Mouse (Mus musculus) forebrain, embryonic 12.5 days (tissue): ENCODE measurements around the gene Esrrg. TPM values are rescaled to one million over a fixed set of nuclear protein-coding genes. Genes with fewer than 3 reads are reported as not detected.

Source experiments
- ATAC-seq: fragments of 200-750 bp; cut with Nextera tagmentation; 2 replicates; pipeline ENCODE4 v1.8.0; 2017; ENCODE audit warnings: moderate TSS enrichment; ENCODE audit not compliant: low FRiP score
- H3K27ac ChIP-seq: fragments of 300-500 bp; sonication (generic); 2 replicates; pipeline ENCODE4 v1.5.1; 2016; ENCODE audit warnings: mild to moderate bottlenecking
- H3K27me3 ChIP-seq: fragments of 300-500 bp; sonication (generic); 2 replicates; pipeline ENCODE4 v1.6.1; 2016; ENCODE audit warnings: mild to moderate bottlenecking
- H3K36me3 ChIP-seq: fragments of 300-500 bp; sonication (generic); replicated peaks from 2 replicates; pipeline ENCODE4 v1.6.1; 2016; ENCODE audit warnings: mild to moderate bottlenecking
- H3K4me1 ChIP-seq: fragments of 300-500 bp; sonication (generic); 2 replicates; pipeline ENCODE4 v1.6.1; 2016
- H3K4me2 ChIP-seq: fragments of 300-500 bp; sonication (generic); 2 replicates; pipeline ENCODE4 v1.6.1; 2016; ENCODE audit warnings: mild to moderate bottlenecking, moderate library complexity
- H3K4me3 ChIP-seq: fragments of 300-500 bp; sonication (generic); replicated peaks from 2 replicates; pipeline ENCODE4 v1.5.1; 2016; ENCODE audit warnings: mild to moderate bottlenecking
- H3K9ac ChIP-seq: fragments of 300-500 bp; sonication (generic); 2 replicates; pipeline ENCODE4 v1.6.1; 2016; ENCODE audit warnings: mild to moderate bottlenecking
- H3K9me3 ChIP-seq: fragments of 300-500 bp; sonication (generic); 2 replicates; pipeline ENCODE4 v1.6.1; 2016
- WGBS: fragments of 180-500 bp; shearing (Covaris S2); methylation state at CpG from one replicate; pipeline ENCODE4 v1.1.7; 2016; 5-methylcytosine and 5-hydroxymethylcytosine counted together
- polyA plus RNA-seq: library from polyadenylated mRNA; unstranded; fragments of >200 nt; fragmentation: Nextera tagmentation; extraction: Ambion mirVana; gene quantifications from 2 replicates; pipeline ENCODE4 v1.2.1, GENCODE M21; 2016

Esrrg gene
- polyA plus RNA-seq, 1 experiment from 2014 or later = 8.1 TPM

DNA sequence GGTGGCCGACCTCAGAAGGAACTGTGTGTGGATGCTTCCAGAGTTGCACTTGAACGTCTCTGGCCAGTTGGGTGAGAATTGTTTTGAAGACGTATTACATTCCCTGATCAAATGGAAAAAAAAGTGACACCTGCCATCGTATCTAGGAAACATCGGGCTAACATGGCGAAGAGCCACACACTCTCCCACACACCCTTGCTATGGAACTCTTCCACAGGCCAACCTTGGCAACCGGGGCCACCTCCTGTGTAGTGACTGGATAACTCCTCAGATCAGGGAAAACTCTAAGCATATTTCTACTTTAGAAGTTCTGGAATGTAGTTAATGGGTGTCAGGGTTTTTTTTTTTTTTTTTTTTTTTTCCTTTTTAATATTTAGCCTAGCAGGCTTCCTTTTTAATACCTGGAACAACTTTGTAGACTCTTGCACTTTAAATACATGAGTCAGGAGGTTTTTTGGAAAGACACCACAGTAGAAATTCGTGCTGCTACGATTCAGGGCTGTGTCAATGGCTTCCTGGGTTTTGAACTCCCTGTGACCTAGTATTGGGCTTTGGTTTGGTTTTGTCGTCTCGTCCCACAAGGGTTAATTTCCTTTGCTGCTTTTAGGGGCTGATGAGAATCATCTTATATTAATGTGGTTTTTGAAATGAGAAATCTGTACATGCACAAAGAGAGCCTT is 83.4 kb downstream of the Esrrg start:
- Histone ChIP-seq H3K4me3 (no peak overlapping the region), H3K27ac (no peak overlapping the region), H3K4me1 (no peaks in the 10 kb centered on the region), H3K27me3 (no peaks in the 10 kb centered on the region), H3K4me2 (no peak overlapping the region), H3K9me3 (no peaks in the 10 kb centered on the region), H3K36me3 (no peaks in the 10 kb centered on the region), H3K9ac (no peak overlapping the region)
- 84% methylated on average over 11 of the region's 11 CpGs for WGBS
- ATAC-seq = no peak

DNA sequence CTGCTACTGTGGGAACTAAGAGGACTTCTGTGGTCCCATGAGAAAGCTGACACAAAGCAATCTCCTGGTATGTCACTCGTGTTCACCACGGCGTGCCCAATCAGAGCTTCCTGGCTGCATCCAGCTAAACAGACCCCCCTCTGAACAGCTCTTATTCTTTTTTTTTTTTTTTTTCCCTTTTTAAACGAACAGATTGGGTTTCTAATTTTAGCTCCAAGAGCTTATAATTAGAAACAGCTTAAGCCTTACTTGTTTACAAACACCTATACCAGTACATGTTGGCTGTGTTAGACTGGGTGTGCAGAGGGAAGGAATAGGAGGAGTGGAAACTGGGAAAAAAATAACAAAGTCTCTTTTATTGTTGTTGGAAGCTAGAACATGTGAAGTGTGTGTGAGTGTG is 86.3 kb downstream of the Esrrg start:
- no peaks in the 10 kb centered on the region for H3K27me3 ChIP-seq
- no peaks in the 10 kb centered on the region for H3K4me1 ChIP-seq
- no peak for ATAC-seq
- no peaks in the 10 kb centered on the region for H3K36me3 ChIP-seq
- H3K4me2 ChIP-seq = no peak overlapping the region
- H3K9me3 ChIP-seq = no peaks in the 10 kb centered on the region
- H3K9ac ChIP-seq = no peak overlapping the region
- no peak overlapping the region for H3K27ac ChIP-seq
- WGBS = 62% methylated on average over 4 of the region's 4 CpGs
- no peak overlapping the region for H3K4me3 ChIP-seq

DNA sequence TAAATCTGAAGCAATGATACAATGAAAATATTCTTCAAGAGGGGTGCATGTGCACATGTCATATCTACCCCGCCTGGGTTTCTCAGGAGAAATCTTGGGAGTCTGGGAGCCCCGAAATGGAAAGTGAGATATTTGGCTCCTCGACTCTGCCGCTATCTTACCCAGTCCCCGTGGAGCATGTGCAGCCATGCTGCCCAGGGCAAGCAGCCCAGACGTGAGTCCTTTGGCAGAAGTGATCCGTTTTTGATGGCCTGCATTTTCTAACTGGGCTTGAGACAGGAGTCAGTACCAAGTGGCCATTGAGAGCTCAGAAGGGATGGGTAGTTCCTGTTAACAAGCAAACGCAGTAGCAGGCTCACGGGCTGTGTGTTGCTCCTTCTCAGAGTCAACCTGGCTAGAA is 89.6 kb downstream of the Esrrg start:
- Histone ChIP-seq H3K4me3 (no peak overlapping the region), H3K9ac (no peak overlapping the region), H3K27me3 (no peaks in the 10 kb centered on the region), H3K9me3 (no peaks in the 10 kb centered on the region), H3K27ac (no peak overlapping the region), H3K4me1 (no peaks in the 10 kb centered on the region), H3K36me3 (no peaks in the 10 kb centered on the region), H3K4me2 (no peak overlapping the region)
- WGBS = 92% methylated on average over 9 of the region's 9 CpGs
- ATAC-seq = no peak

DNA sequence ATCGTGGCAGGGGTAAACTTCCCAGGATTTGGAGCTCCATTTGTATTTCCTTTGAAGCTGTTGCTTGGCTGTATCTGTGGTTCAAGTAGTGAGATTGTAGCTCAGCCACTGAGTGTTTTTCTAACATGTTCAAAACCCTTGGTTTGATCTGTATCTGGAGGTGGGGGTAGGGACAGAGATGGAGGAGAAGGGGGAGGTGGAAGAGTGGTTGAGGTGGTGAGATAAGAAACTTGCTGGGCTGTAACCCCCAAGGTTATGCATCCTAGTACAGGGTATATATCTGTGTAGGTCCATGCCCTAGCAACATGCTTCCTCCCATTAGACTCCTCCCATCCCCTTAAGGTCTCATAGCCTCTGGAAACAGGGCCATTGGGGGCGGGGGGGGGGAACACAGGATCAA is 92.4 kb downstream of the Esrrg start:
- Histone ChIP-seq H3K9ac (no peak overlapping the region), H3K27ac (no peak overlapping the region), H3K4me1 (peaks cover 4% of the 10 kb centered on the region; the same call in 1 of the 2 replicates), H3K4me2 (no peak overlapping the region), H3K36me3 (no peaks in the 10 kb centered on the region), H3K9me3 (no peaks in the 10 kb centered on the region), H3K4me3 (no peak overlapping the region), H3K27me3 (no peaks in the 10 kb centered on the region)
- ATAC-seq = no peak
- WGBS = 88% methylated on average over 2 of the region's 2 CpGs

DNA sequence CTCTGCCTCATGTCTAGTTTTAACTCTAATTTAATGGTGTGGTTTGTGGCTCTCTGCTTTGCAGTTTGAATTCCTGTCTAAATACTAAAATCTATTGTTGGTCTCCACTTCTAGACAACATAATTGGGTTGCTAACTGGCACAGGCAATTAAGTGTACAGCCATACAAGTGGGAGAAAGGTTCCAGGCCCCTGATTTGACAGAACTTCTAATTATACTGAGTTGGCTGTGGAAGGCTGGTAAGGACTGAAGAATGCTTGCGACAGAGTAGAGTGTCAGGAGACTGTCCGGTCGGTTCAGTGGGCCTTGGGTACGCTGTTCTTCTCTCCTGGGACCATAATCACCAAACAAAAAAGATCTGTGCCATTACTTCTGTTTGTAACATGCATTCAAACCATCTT is 96.3 kb downstream of the Esrrg start:
- 80% methylated on average over 4 of the region's 4 CpGs for WGBS
- no peak overlapping the region for H3K9ac ChIP-seq
- H3K4me1 ChIP-seq = peaks cover 12% of the 10 kb centered on the region
- H3K4me3 ChIP-seq = no peak overlapping the region
- H3K27me3 ChIP-seq = no peaks in the 10 kb centered on the region
- H3K4me2 ChIP-seq = no peak overlapping the region
- no peak for ATAC-seq
- H3K27ac ChIP-seq = no peak overlapping the region
- no peaks in the 10 kb centered on the region for H3K36me3 ChIP-seq
- H3K9me3 ChIP-seq = no peaks in the 10 kb centered on the region

DNA sequence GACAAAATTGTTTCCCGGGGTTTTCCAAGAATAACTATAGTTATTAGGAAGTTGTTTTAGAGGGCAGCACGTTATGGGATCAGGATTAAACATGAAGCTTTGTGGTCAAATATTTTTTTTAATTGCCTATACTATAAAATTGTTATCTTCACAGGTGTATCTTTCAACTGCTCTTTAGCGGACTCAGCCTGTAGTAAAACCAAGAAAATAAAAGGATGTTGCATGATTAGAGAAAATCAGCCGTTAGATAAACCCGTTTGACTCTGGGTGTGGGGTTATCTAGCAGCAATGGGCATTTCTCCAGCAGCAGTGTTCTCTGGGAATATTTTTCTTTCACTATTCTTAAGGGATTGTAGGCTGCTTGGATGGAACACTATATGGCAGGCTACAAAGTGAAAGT is 96.8 kb downstream of the Esrrg start:
- H3K4me1 ChIP-seq = peaks cover 16% of the 10 kb centered on the region
- no peaks in the 10 kb centered on the region for H3K27me3 ChIP-seq
- H3K36me3 ChIP-seq = no peaks in the 10 kb centered on the region
- H3K4me2 ChIP-seq = no peak overlapping the region
- no peaks in the 10 kb centered on the region for H3K9me3 ChIP-seq
- 89% methylated on average over 5 of the region's 5 CpGs for WGBS
- no peak overlapping the region for H3K4me3 ChIP-seq
- no peak overlapping the region for H3K27ac ChIP-seq
- no peak for ATAC-seq
- no peak overlapping the region for H3K9ac ChIP-seq

DNA sequence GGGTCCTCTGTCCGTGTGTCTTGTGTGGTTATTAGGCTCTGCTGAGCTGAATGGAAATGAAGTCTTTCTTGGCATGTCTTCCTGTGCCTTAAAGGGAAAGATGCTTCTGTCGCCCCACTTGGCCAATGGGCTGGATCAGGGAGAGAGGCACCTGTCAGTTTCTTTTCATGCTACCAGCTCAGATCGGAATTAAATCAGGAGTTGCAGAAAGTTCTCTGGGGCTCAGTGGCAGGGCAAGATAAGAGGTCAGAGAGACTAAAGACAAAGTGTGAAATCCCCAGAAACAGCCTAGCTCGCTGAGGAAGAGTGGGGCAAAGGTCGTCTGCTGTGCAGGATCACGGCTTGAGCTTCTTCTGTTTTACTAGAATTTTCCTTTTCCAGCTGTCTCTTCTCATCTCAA is 97.5 kb downstream of the Esrrg start:
- Histone ChIP-seq H3K9me3 (no peaks in the 10 kb centered on the region), H3K4me2 (no peak overlapping the region), H3K4me1 (peaks cover 19% of the 10 kb centered on the region), H3K9ac (no peak overlapping the region), H3K27ac (no peak overlapping the region), H3K27me3 (no peaks in the 10 kb centered on the region), H3K36me3 (no peaks in the 10 kb centered on the region), H3K4me3 (no peak overlapping the region)
- 49% methylated on average over 6 of the region's 6 CpGs for WGBS
- ATAC-seq = no peak

DNA sequence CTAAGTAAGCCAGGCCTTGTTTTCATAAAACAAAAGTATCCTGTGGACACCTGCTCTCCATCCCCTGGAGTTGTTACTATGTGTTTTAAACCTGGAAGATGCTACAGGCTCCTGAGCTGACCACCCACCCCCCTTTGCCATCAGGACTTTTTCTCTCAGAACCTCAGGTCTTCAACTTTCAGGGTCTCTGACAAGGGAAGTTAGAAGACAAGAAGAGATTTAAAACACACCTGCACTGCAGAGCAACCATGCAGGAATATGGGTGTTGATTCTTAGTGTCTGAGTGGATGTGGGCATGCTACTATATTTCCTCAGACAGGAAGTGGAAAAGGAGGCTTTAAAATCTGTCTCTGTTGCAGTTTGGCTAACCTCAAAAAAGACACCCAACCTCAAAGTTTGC is 98.6 kb downstream of the Esrrg start:
- Histone ChIP-seq H3K27ac (no peak overlapping the region), H3K36me3 (no peaks in the 10 kb centered on the region), H3K9ac (no peak overlapping the region), H3K27me3 (no peaks in the 10 kb centered on the region), H3K9me3 (no peaks in the 10 kb centered on the region), H3K4me2 (no peak overlapping the region), H3K4me1 (peaks cover 29% of the 10 kb centered on the region), H3K4me3 (no peak overlapping the region)
- no peak for ATAC-seq

DNA sequence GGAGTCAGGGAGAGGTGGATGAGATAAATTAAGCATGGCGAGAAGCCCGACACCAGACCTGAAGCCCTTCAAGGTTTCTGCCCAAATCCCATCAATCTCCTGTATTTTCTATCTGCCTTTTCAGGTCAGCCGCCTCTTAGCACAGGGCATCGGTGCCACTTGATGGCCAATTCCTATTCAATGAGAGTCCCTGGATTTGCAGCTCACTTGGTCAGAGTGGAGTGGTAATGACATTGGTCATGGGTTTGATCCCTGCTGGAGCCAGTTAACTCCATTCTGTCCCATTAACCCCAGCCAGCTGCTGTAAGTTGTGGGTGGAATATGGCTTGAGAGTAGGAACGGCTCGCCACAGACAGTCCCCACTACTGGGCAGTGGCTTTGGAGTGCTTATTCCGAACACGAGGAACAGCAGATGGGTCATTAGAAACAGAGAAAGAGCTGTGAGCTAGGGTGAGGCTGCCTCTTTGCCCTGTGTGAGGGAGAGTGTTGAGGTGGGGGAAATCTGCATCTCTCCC is 101.9 kb downstream of the Esrrg start:
- no peaks in the 10 kb centered on the region for H3K36me3 ChIP-seq
- H3K4me1 ChIP-seq = peaks cover 33% of the 10 kb centered on the region
- no peaks in the 10 kb centered on the region for H3K9me3 ChIP-seq
- H3K4me2 ChIP-seq = no peak overlapping the region
- H3K27me3 ChIP-seq = no peaks in the 10 kb centered on the region
- no peak overlapping the region for H3K9ac ChIP-seq
- no peak overlapping the region for H3K4me3 ChIP-seq
- ATAC-seq = no peak
- 83% methylated on average over 8 of the region's 8 CpGs for WGBS
- 0 out of 2 replicates have a peak overlapping the region, but pooled peaks have one; percentile 19 for H3K27ac ChIP-seq

DNA sequence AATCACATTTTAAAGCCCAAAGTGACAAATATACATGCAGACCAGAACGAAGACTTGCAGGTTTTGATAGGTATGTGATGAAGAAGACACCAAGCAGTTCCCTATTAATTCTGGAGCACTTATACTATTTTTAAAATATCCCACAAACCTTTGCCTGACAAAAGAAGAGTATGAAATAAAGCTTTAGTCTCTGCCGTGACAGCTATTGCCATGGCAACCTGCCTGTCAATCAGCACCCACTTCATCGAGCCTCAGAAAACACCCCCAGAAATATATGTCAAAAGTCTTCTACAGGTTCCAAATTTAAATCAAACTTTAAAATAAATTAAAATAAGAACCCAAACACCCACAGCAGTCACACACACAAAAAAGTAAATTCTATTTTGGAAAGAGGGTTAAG is 112.4 kb downstream of the Esrrg start:
- H3K27ac ChIP-seq = no peak overlapping the region
- no peak overlapping the region for H3K4me2 ChIP-seq
- 50% methylated on average over 3 of the region's 3 CpGs for WGBS

DNA sequence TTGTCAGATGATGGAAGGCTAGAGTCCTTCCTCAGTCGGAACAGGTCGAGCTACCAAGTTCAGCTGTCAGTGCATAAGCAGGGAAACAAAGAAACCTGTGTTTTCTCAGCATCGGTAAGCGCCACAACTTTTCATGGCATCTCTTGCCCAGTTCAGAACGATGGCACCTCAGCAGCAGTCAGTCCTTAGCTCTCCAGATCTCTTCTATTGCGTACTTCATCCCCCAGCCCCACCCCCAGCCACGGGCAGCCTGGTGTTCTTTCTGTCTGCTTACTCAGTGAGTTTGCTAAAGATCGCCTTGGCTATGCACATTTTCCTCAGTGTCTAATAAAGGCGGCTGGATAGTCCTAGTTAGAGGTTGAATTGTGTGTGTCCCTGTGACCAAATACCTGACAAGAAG is 113.4 kb downstream of the Esrrg start:
- Histone ChIP-seq H3K9ac (no peak overlapping the region), H3K4me3 (no peak overlapping the region), H3K27ac (no peak overlapping the region), H3K36me3 (no peaks in the 10 kb centered on the region), H3K27me3 (no peaks in the 10 kb centered on the region; the same call in 1 of the 2 replicates), H3K4me2 (no peak overlapping the region), H3K4me1 (peaks cover 12% of the 10 kb centered on the region), H3K9me3 (no peaks in the 10 kb centered on the region)
- 57% methylated on average over 9 of the region's 9 CpGs for WGBS
- ATAC-seq = no peak

More for the DNA sequence above, 112.4 kb downstream of the Esrrg start:
- Histone ChIP-seq H3K9ac (no peak overlapping the region), H3K36me3 (no peaks in the 10 kb centered on the region), H3K9me3 (no peaks in the 10 kb centered on the region), H3K4me3 (no peak overlapping the region), H3K4me1 (peaks cover 12% of the 10 kb centered on the region), H3K27me3 (no peaks in the 10 kb centered on the region; the same call in 1 of the 2 replicates)
- no peak for ATAC-seq

DNA sequence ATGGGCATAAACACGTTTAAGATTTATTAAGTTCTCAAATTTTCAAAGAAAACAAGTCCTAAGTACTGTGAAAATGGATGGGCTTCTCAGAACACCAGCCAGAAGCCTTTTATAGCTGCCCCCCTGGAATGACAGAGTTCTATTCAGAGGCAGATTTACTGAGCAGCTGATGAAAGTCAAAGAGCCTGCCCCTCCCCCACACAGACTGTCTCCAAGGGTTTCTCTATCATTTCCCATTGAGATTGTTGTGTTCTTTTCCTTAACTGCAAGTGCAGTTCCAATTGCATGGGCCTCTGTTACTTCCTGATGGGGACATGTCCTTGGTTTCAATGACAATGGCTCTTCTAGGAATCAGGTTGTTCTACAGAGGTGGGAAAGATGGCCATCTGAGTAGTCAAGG is 116.1 kb downstream of the Esrrg start:
- H3K4me1 ChIP-seq = peaks cover 12% of the 10 kb centered on the region
- H3K27me3 ChIP-seq = no peaks in the 10 kb centered on the region; the same call in 1 of the 2 replicates
- ATAC-seq = no peak
- no peak overlapping the region for H3K4me3 ChIP-seq
- no peaks in the 10 kb centered on the region for H3K9me3 ChIP-seq
- no peak overlapping the region for H3K4me2 ChIP-seq
- WGBS = 29% methylated on average over 1 of the region's 1 CpGs
- no peak overlapping the region for H3K27ac ChIP-seq
- H3K9ac ChIP-seq = no peak overlapping the region
- H3K36me3 ChIP-seq = no peaks in the 10 kb centered on the region

DNA sequence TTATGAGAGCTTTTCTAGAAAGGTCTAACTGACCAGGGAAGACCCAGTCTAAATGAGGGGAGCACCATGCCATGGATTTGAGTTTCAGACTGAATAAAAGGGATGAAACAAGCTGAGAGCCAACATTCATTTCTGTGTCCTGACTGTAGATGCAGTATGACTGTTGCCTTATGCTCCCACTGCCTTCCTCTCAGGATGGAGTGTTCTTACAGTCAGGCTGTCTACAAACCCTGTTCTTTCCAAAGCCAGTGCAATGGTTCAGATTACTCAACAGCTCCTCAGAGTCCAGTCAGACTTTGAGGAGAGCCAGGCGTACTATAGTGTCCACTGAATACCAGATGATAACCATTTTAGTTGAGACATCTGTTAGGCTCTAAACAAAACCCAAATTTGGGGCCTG is 116.8 kb downstream of the Esrrg start:
- Histone ChIP-seq H3K9ac (no peak overlapping the region), H3K27me3 (no peaks in the 10 kb centered on the region; the same call in 1 of the 2 replicates), H3K27ac (no peak overlapping the region), H3K4me2 (no peak overlapping the region), H3K9me3 (no peaks in the 10 kb centered on the region), H3K36me3 (no peaks in the 10 kb centered on the region), H3K4me1 (peaks cover 8% of the 10 kb centered on the region), H3K4me3 (no peak overlapping the region)
- WGBS = 78% methylated on average over 1 of the region's 1 CpGs
- ATAC-seq = no peak
